Mouse (Mus musculus) brain, embryonic 14.5 days (tissue): Measurements from ENCODE around the gene Nrxn1.

Source experiments
- CTCF ChIP-seq: fragments of 200-500 bp; IDR thresholded peaks from 2 replicates; pipeline ENCODE4 v1.5.1; 2012; ENCODE audit warnings: inconsistent platforms, mild to moderate bottlenecking, moderate library complexity, borderline replicate concordance; ENCODE audit not compliant: insufficient read depth, insufficient read length; ENCODE audit errors: extremely low read depth
- POLR2A ChIP-seq: fragments of 200-500 bp; IDR thresholded peaks from 2 replicates; pipeline ENCODE4 v1.6.1; 2012; ENCODE audit warnings: mild to moderate bottlenecking, inconsistent platforms, borderline replicate concordance; ENCODE audit not compliant: poor library complexity, insufficient read depth, insufficient read length, severe bottlenecking; ENCODE audit errors: extremely low read depth

DNA sequence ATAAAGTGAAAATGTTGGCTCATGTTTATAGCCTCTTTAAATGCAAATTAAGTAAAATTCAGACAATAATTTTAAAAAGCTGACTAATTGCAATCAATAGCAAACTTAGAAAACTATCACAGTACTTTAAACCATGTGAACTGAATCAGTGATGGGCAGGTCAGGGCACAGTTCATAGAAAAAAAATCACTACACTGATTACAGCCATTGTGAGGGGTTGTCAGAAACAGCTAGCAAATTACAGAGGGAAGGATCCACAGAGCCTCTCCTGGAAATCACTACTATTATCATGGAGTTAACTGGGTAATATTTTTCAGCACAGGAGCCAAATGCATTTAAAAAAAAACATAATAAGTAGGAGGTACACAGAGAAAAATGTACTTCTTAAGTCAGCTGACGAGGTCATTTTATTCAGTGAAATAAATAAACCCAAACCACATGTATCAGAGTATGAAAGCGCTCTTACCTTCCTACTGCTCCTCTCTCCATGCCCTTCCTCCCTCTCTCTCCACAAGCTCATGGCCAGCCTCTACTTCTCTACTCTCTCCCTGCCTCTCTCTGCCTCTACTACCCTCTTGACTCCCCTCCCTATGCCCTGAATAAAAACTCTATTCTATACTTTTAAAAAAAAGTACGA, 304.3 kb downstream of the Nrxn1 start:
- no peak for TF ChIP-seq POLR2A
- no peak for TF ChIP-seq CTCF
